Mouse (Mus musculus): Measurements from ENCODE around the gene Mfsd2b. TPM values are rescaled to one million over a fixed set of nuclear protein-coding genes. Genes with fewer than 3 reads are reported as not detected.

Mfsd2b gene
- polyA plus RNA-seq (2012; fragmentation: generic; extraction: Trizol), result under 1 TPM; 0.02 to 0.14 TPM

DNA sequence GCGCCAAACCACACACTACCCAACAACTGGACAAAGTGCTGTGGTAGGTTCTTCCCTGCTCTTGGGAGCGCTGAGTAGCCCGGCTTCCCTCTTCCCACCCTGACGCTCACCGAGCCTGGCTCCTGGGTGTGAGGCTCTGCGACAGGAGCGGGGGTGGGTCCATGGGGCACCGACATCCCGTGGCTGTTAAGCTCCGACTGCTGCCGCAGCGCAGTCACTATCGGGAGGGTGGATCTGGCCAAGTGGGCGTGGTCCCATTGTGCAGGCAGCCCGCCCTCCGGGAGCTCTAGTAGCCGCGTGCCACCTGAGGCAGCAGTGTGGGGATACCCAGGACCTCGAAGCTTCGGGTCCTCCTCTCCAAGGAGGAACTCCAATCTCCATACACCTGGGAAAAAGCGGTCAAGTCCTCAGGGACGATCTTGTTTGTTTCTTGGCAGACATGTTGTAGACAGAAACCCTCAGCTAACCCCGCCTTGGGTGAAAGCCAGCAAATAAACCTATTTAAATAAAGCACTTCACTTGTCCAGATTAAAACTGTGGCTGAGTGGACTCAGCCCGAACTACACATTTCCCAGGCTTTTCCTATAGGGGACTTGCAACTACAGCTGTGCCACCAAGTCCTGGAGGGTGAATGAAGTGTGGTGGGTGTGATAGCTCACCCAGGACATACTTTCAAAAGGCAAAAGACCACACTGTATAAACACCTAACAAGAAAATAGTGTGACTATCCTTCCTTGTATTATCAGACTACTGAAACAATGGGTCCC, at the start of gene Mfsd2b:
TSS of gene Mfsd2b (minus strand) at position 199 of the 767 bp plus-strand sequence.

DNA sequence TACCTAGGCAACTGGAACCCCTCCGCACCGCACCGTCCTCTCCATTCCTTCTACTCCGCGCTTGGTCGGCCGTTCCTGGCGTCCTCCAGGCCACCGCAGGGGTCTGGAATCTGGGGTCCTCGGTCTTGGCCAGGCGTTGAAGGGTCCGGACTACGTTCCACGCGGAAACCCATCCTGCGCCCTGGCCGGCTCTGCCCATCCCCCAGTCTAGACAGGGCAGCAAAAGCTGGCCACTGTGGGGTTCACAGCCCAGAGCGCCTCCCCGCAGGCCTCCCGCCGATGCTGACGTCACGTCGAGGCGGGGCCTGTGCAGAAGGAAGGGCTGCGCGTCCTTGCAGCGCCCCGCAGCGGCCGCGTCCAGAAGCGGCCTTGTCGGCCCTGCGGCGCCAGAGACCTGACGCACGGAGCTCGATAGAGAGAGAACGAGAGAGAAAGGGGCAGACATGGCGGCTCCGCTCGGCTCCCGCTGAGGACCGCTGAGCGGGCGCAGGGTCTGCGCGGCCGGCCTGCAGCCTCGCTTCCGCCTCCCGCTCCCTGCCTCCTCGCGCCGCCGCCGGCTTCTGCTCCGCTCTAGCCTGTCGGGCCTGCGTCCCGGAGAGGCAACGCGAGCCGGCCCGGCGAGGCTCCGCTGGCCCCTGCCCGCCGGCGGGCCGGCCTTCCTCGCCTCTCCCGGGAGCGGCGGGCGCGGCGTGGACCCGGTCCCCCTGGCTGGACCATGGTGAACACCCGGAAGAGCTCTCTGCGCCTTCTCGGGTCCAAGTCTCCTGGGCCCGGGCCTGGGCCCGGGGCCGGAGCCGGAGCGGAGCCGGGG, 43.0 kb upstream of the Mfsd2b start, which contains the start of gene Atad2b:
TSS of gene Atad2b (plus strand) at position 360 of the 811 bp plus-strand sequence.

GRCm38 (mm10) chr12:4906951-4907906, 33.1 kb upstream of the Mfsd2b start, which contains the start of gene Ubxn2a:
Gene Ubxn2a, minus strand, starts transcription at chr12:4907705.

GRCm38 (mm10) chr12:4842890-4843597, 31.1 kb downstream of the Mfsd2b start, which contains the start of gene Wdcp:
Gene Wdcp, plus strand, starts transcription at chr12:4843303.

GRCm38 (mm10) chr12:4841392-4841887, 32.7 kb downstream of the Mfsd2b start, which contains the start of gene Fkbp1b:
Gene Fkbp1b, minus strand, starts transcription at chr12:4841591.

GRCm38 (mm10) chr12:4817361-4818101, 56.6 kb downstream of the Mfsd2b start, which contains the start of gene Sf3b6:
Gene Sf3b6, plus strand, starts transcription at chr12:4817544.

Other genes with a start within 250 kb of the Mfsd2b start
- gene Fam228a, start 135.9 kb downstream of the Mfsd2b start, polyA plus RNA-seq (2012; fragmentation: generic; extraction: Trizol), result not detected
- gene Pfn4, start 105.3 kb downstream of the Mfsd2b start, polyA plus RNA-seq (2012; fragmentation: generic; extraction: Trizol), result under 1 TPM in 1 of 2 experiments, not detected in 1; 0.24 TPM
- under 1 TPM; 0.07 to 0.08 TPM for gene Fam228b, start 105.1 kb downstream of the Mfsd2b start, polyA plus RNA-seq (2012; fragmentation: generic; extraction: Trizol)
- gene Sf3b6, start 56.8 kb downstream of the Mfsd2b start, polyA plus RNA-seq (2012; fragmentation: generic; extraction: Trizol), result 10 to 100 TPM; 22.3 to 87.4 TPM
- gene Fkbp1b, start 32.8 kb downstream of the Mfsd2b start, polyA plus RNA-seq (2012; fragmentation: generic; extraction: Trizol), result 1 to 10 TPM; 1.8 to 9.8 TPM
- gene Wdcp, start 31.1 kb downstream of the Mfsd2b start, polyA plus RNA-seq (2012; fragmentation: generic; extraction: Trizol), result 1 to 10 TPM; 2.8 to 4.4 TPM
- 1 to 10 TPM in 1 of 2 experiments, under 1 TPM in 1; 0.47 to 1.4 TPM for gene Ubxn2a, start 33.3 kb upstream of the Mfsd2b start, polyA plus RNA-seq (2012; fragmentation: generic; extraction: Trizol)
- 1 to 10 TPM in 1 of 2 experiments, under 1 TPM in 1; 0.14 to 1.1 TPM for gene Atad2b, start 43.0 kb upstream of the Mfsd2b start, polyA plus RNA-seq (2012; fragmentation: generic; extraction: Trizol)